Mouse (Mus musculus) embryonic fibroblast, embryonic 13.5 days (primary cell): Measurements from ENCODE around the gene Ubr1.

Experiments
- CTCF ChIP-seq: IDR thresholded peaks from 2 replicates; pipeline ENCODE4 v1.5.1; 2011; ENCODE audit warnings: mild to moderate bottlenecking, control low read depth, low read length, moderate library complexity, borderline replicate concordance; ENCODE audit not compliant: insufficient read depth
- POLR2A ChIP-seq: IDR thresholded peaks from 2 replicates; pipeline ENCODE4 v1.6.1; 2011; ENCODE audit warnings: low read depth, mild to moderate bottlenecking, control low read depth, low read length, moderate library complexity

GRCm38 (mm10) chr2:120863389-120863788, 107.1 kb downstream of the Ubr1 start:
- TF ChIP-seq CTCF: no peak
- TF ChIP-seq POLR2A: no peak
